Mouse (Mus musculus) CH12.LX (cell line): Measurements from ENCODE around the gene Slc52a3. TPM values are rescaled to one million over a fixed set of nuclear protein-coding genes. Genes with fewer than 3 reads are reported as not detected.

ENCODE experiments used
- DNase-seq: peaks from one replicate; pipeline ENCODE4 v3.0.0-alpha.2; 2013; ENCODE audit errors: extremely low read depth
- H3K27ac ChIP-seq: 2 replicates; pipeline ENCODE4 v1.5.1; 2012; ENCODE audit warnings: low read depth, mild to moderate bottlenecking, control low read depth, moderate library complexity; ENCODE audit not compliant: insufficient read depth
- H3K27me3 ChIP-seq: replicated peaks from 2 replicates; pipeline ENCODE3; 2012; ENCODE audit warnings: inconsistent platforms
- H3K36me3 ChIP-seq, 2 experiments: replicated peaks in 1 of 2; 2 replicates each; pipeline versions ENCODE3 to v1.6.1; 2012; ENCODE audit warnings: inconsistent platforms in 1 of 2, low read length in 1 of 2, mild to moderate bottlenecking in 1 of 2, mixed read lengths in 1 of 2, moderate library complexity in 1 of 2; ENCODE audit not compliant: control insufficient read depth in 1 of 2, insufficient read depth in 1 of 2
- H3K4me1 ChIP-seq, 2 experiments: 2 replicates each; pipeline ENCODE4 v1.6.1; 2012; ENCODE audit warnings: inconsistent platforms in 1 of 2, moderate library complexity in 1 of 2; ENCODE audit not compliant: insufficient read depth in 2 of 2, control insufficient read depth in 1 of 2
- H3K4me2 ChIP-seq: 2 replicates; pipeline ENCODE4 v1.6.1; 2012; ENCODE audit warnings: low read depth, mild to moderate bottlenecking, control low read depth; ENCODE audit not compliant: poor library complexity, insufficient read depth, severe bottlenecking
- H3K4me3 ChIP-seq, 3 experiments: fragments of 150-350 bp in 1 of 3; sonication (generic) in 1 of 3; replicated peaks in 1 of 3; 2 replicates each; pipeline versions ENCODE3 to v1.5.1; 2011 to 2012; ENCODE audit warnings: low read depth in 2 of 3, low read length in 2 of 3, mild to moderate bottlenecking in 2 of 3, moderate library complexity in 2 of 3, control low read depth in 1 of 3, improper control_type of control experiment in 1 of 3, inconsistent platforms in 1 of 3, mixed read lengths in 1 of 3; ENCODE audit not compliant: poor library complexity in 1 of 3
- H3K79me2 ChIP-seq: replicated peaks from 2 replicates; pipeline ENCODE4 v1.6.1; 2012; ENCODE audit warnings: mild to moderate bottlenecking, moderate library complexity; ENCODE audit not compliant: control insufficient read depth, poor library complexity, insufficient read depth, severe bottlenecking; ENCODE audit errors: extremely low read depth
- H3K9ac ChIP-seq: 2 replicates; pipeline ENCODE4 v1.6.1; 2012; ENCODE audit warnings: low read depth, mild to moderate bottlenecking, control low read depth, moderate library complexity; ENCODE audit not compliant: insufficient read depth
- H3K9me3 ChIP-seq: replicated peaks from 2 replicates; pipeline ENCODE3; 2012; ENCODE audit warnings: low read length, inconsistent platforms, mixed read lengths
- BHLHE40 ChIP-seq: IDR thresholded peaks from 2 replicates; pipeline ENCODE4 v1.6.1; 2011; ENCODE audit warnings: mild to moderate bottlenecking, low read depth, low read length, improper control_type of control experiment
- CHD1 ChIP-seq: IDR thresholded peaks from 2 replicates; pipeline ENCODE4 v1.6.1; 2012; ENCODE audit warnings: low read depth, low read length, improper control_type of control experiment, inconsistent platforms
- CHD2 ChIP-seq: IDR thresholded peaks from 2 replicates; pipeline ENCODE4 v1.6.1; 2011; ENCODE audit warnings: low read length, improper control_type of control experiment
- ELF1 ChIP-seq: IDR thresholded peaks from 2 replicates; pipeline ENCODE4 v1.6.1; 2014; ENCODE audit warnings: low read depth, mild to moderate bottlenecking, inconsistent platforms, low read length, improper control_type of control experiment
- GABPA ChIP-seq: IDR thresholded peaks from 2 replicates; pipeline ENCODE4 v1.6.1; 2012; ENCODE audit warnings: low read depth, low read length, improper control_type of control experiment, inconsistent platforms; ENCODE audit not compliant: insufficient replicate concordance
- HCFC1 ChIP-seq: IDR thresholded peaks from 2 replicates; pipeline ENCODE4 v1.6.1; 2012; ENCODE audit warnings: low read depth, mild to moderate bottlenecking, inconsistent platforms, low read length, improper control_type of control experiment
- IRF4 ChIP-seq: IDR thresholded peaks from 2 replicates; pipeline ENCODE4 v1.6.1; 2014; ENCODE audit warnings: low read depth, mild to moderate bottlenecking, inconsistent platforms, low read length, improper control_type of control experiment
- MAX ChIP-seq: IDR thresholded peaks from 2 replicates; pipeline ENCODE4 v1.6.1; 2011; ENCODE audit warnings: low read length, improper control_type of control experiment
- MAZ ChIP-seq: IDR thresholded peaks from 2 replicates; pipeline ENCODE4 v1.6.1; 2012; ENCODE audit warnings: low read depth, mild to moderate bottlenecking, inconsistent platforms, low read length, improper control_type of control experiment, moderate library complexity
- MXI1 ChIP-seq: IDR thresholded peaks from 2 replicates; pipeline ENCODE4 v1.6.1; 2011; ENCODE audit warnings: mild to moderate bottlenecking, low read depth, low read length, improper control_type of control experiment
- MYC ChIP-seq: IDR thresholded peaks from 2 replicates; pipeline ENCODE4 v1.6.1; 2011; ENCODE audit warnings: low read depth, mild to moderate bottlenecking, improper control_type of control experiment, low read length
- NRF1 ChIP-seq: IDR thresholded peaks from 2 replicates; pipeline ENCODE4 v1.6.1; 2014; ENCODE audit warnings: low read depth, mild to moderate bottlenecking, inconsistent platforms, low read length, improper control_type of control experiment, moderate library complexity
- POLR2AphosphoS2 ChIP-seq: IDR thresholded peaks from 2 replicates; pipeline ENCODE4 v1.6.1; 2011; ENCODE audit warnings: low read depth, low read length, improper control_type of control experiment
- SMC3 ChIP-seq: IDR thresholded peaks from 2 replicates; pipeline ENCODE4 v1.6.1; 2011; ENCODE audit warnings: low read depth, low read length, improper control_type of control experiment
- USF1 ChIP-seq: IDR thresholded peaks from 2 replicates; pipeline ENCODE4 v1.6.1; 2014; ENCODE audit warnings: low read depth, mild to moderate bottlenecking, inconsistent platforms, low read length, improper control_type of control experiment
- ZC3H11A ChIP-seq: IDR thresholded peaks from 2 replicates; pipeline ENCODE4 v1.6.1; 2012; ENCODE audit warnings: low read depth, mild to moderate bottlenecking, inconsistent platforms, low read length, improper control_type of control experiment
- ZKSCAN1 ChIP-seq: IDR thresholded peaks from 2 replicates; pipeline ENCODE4 v1.6.1; 2012; ENCODE audit warnings: low read depth, inconsistent platforms, low read length, improper control_type of control experiment, borderline replicate concordance
- ZMIZ1 ChIP-seq: IDR thresholded peaks from 2 replicates; pipeline ENCODE4 v1.6.1; 2012; ENCODE audit warnings: low read depth, mild to moderate bottlenecking, inconsistent platforms, low read length, improper control_type of control experiment
- dilution Hi-C: fragments of 300-500 bp; cut with MboI; formaldehyde crosslinking; loops from 2 replicates; pipeline ENCODE4 v1.14.3; 2020; ENCODE audit warnings: low sequenced_read_pairs; ENCODE audit not compliant: extremely low pct_unique_long_range_greater_than_20kb, extremely low pct_ligation_motif_present
- in situ Hi-C: fragments of 300-500 bp; cut with MboI; formaldehyde crosslinking; loops from 3 replicates; pipeline ENCODE4 v1.14.3; 2019; ENCODE audit warnings: low sequenced_read_pairs, low pct_ligation_motif_present, low pct_unique_long_range_greater_than_20kb, mixed read lengths
- polyA plus RNA-seq: library from polyadenylated mRNA; unstranded; fragments of >175 nt; gene quantifications from 2 replicates; pipeline ENCODE4 v1.2.1, GENCODE M21; 2012; ENCODE audit warnings: low read depth; ENCODE audit not compliant: insufficient read length
- total RNA-seq, 2 experiments: library from RNA; depleted of rRNA; stranded (reverse); fragments of 300-350 nt in 1 of 2; fragments of >200 nt in 1 of 2; gene quantifications; 2 replicates each; pipeline ENCODE4 v1.2.3; 2012 to 2014

The Slc52a3 gene
- total and polyA plus RNA-seq, 3 experiments = 0.17 to 0.55 TPM; not detected in 1

DNA sequence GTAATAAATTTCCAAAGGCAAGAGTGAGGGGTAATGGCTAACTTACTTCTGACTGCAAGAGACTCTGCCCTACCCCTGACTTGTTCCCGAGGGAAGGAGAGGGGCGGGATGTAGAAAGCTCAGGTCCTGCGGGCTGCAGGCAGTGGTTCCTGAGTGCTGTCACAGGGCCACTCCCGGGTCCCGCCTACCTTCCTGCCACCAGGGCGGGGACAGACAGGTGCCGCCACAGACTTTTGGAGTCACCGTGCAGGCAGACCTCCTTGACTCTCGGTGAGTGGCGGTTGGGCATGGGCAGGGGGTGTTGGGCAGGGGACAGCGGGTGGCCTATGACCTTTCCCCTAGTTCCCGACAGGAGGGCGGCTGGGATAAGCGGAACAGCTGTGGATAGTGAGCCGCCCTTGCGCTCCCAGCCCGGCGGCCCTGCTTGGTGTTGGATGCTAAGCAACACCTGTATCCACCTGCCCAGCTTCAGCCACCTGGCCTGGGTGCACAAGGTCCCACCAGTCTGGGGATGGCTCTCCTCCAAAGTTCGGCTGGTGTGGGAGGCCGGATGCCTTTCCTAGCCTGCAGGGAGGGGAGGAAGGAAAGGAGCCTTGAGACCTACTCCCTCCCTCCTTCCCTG lies 3.5 kb downstream of the Slc52a3 start:
- no peak overlapping the region for H3K27ac ChIP-seq
- H3K9me3 ChIP-seq = no peaks in the 10 kb centered on the region
- peaks cover 0 to 20% of the 10 kb centered on the region in 2 experiments; a peak in 2 of 4 replicates for H3K4me1 ChIP-seq
- DNase-seq = no peak
- in situ Hi-C loops (loop anchor here (10.0 kb wide), 1 partner anchor 125 kb away; no protein-coding TSS in a partner anchor), dilution Hi-C loops (no loop called here)
- H3K27me3 ChIP-seq = peaks cover 84% of the 10 kb centered on the region
- H3K4me3 ChIP-seq = no peak overlapping the region
- no peaks in the 10 kb centered on the region for H3K79me2 ChIP-seq
- no peaks in the 10 kb centered on the region for H3K36me3 ChIP-seq
- no peak overlapping the region for H3K9ac ChIP-seq
- no peak for TF ChIP-seq BHLHE40
- H3K4me2 ChIP-seq = no peak overlapping the region

- no peak for DNase-seq
- Histone ChIP-seq H3K36me3 (no peaks in the 10 kb centered on the region), H3K27ac (no peak overlapping the region), H3K4me1 (peaks cover 0 to 15% of the 10 kb centered on the region in 2 experiments; a peak in 2 of 4 replicates), H3K9me3 (no peaks in the 10 kb centered on the region), H3K27me3 (peaks cover 84% of the 10 kb centered on the region), H3K4me2 (no peak overlapping the region), H3K4me3 (no peak overlapping the region), H3K9ac (no peak overlapping the region), H3K79me2 (no peaks in the 10 kb centered on the region)
- dilution Hi-C loops (no loop called here), in situ Hi-C loops (loop anchor here (10.0 kb wide), 1 partner anchor 125 kb away; no protein-coding TSS in a partner anchor)
- TF ChIP-seq SMC3 (no peak), GABPA (no peak), POLR2AphosphoS2 (no peak), MAZ (no peak), BHLHE40 (no peak)
These were observed 4.0 kb downstream of the Slc52a3 start for GRCm38 (mm10) chr2:152000291-152000679.

DNA sequence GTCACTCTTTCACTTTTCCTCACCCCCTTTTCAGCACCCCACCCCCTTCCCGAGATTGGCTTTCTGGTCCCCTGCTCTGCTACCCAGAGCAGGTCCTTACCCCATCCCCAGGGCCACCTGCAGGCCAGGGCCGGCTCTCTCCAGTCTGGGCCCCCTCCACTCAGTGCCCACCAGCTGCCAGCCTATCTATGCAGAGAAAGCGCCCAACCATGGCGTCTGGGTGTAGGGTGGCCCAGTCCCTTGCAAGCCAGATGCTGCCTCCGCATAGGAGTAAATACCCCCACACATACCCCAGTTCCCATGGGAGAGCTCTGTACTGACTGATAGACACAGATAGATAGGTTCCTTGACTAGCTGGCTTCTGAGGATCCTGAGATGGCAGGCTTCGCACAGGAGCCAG lies 4.4 kb downstream of the Slc52a3 start:
- TF ChIP-seq CHD2 (no peak), ZMIZ1 (no peak), GABPA (no peak), MAZ (no peak), MAX (no peak), USF1 (no peak), NRF1 (no peak), MXI1 (no peak), CHD1 (no peak), ZKSCAN1 (no peak), ELF1 (no peak), MYC (no peak), ZC3H11A (no peak), HCFC1 (no peak), IRF4 (no peak)
- DNase-seq = no peak

More for the DNA sequence above, 4.4 kb downstream of the Slc52a3 start:
- dilution Hi-C loops (no loop called here), in situ Hi-C loops (loop anchor here (10.0 kb wide), 1 partner anchor 126 kb away; no protein-coding TSS in a partner anchor)
- no peaks in the 10 kb centered on the region for H3K79me2 ChIP-seq
- no peak overlapping the region for H3K9ac ChIP-seq
- H3K27ac ChIP-seq = no peak overlapping the region
- H3K27me3 ChIP-seq = peaks cover 87% of the 10 kb centered on the region
- H3K4me1 ChIP-seq = peaks cover 0 to 15% of the 10 kb centered on the region in 2 experiments; a peak in 2 of 4 replicates
- no peaks in the 10 kb centered on the region for H3K36me3 ChIP-seq
- H3K4me2 ChIP-seq = no peak overlapping the region
- no peak overlapping the region for H3K4me3 ChIP-seq
- H3K9me3 ChIP-seq = no peaks in the 10 kb centered on the region
